Mouse (Mus musculus): ENCODE measurements around the gene Gm9944. TPM values are rescaled to one million over a fixed set of nuclear protein-coding genes. Genes with fewer than 3 reads are reported as not detected.

Gm9944 gene
- polyA plus RNA-seq (2015; fragmentation: Nextera tagmentation; extraction: Ambion mirVana) = not detected in 2 replicates

- no peaks in the 10 kb centered on the region for H3K4me1 ChIP-seq (ENCODE audit: control insufficient read depth, insufficient read depth, low read depth, low read length)
- no peak within 1 kb of the TSS for H3K4me3 ChIP-seq (ENCODE audit: low read length)
- H3K9me3 ChIP-seq (ENCODE audit: control insufficient read depth, low read length) = peaks cover 5% of the 10 kb centered on the region
- H3K36me3 ChIP-seq (ENCODE audit: control insufficient read depth, insufficient read depth, low read length) = no peaks in the 10 kb centered on the region
- H3K27me3 ChIP-seq (replicated peaks; ENCODE audit: control insufficient read depth, insufficient read depth, low read length) = no peaks in the 10 kb centered on the region
- no peak within 1 kb of the TSS for H3K4me2 ChIP-seq (ENCODE audit: low read length)
- no peak for ATAC-seq
- WGBS = 70% methylated on average over 2 of the region's 2 CpGs
- no peak within 1 kb of the TSS for H3K27ac ChIP-seq (ENCODE audit: low read depth, low read length)
- H3K9ac ChIP-seq (ENCODE audit: low read depth, low read length) = no peak within 1 kb of the TSS
These were observed at the start of gene Gm9944 for GRCm38 (mm10) chr4:144453217-144453616. TSS of gene Gm9944 (minus strand) at chr4:144453317.

GRCm38 (mm10) chr4:144493331-144493730, 40.2 kb upstream of the Gm9944 start:
- peaks cover 7% of the 10 kb centered on the region for H3K9me3 ChIP-seq (ENCODE audit: control insufficient read depth, low read length)
- no peaks in the 10 kb centered on the region for H3K36me3 ChIP-seq (ENCODE audit: control insufficient read depth, insufficient read depth, low read length)
- no peaks in the 10 kb centered on the region for H3K4me1 ChIP-seq (ENCODE audit: control insufficient read depth, insufficient read depth, low read depth, low read length)
- H3K27ac ChIP-seq (ENCODE audit: low read depth, low read length) = no peak overlapping the region
- no peak overlapping the region for H3K4me2 ChIP-seq (ENCODE audit: low read length)
- H3K27me3 ChIP-seq (replicated peaks; ENCODE audit: control insufficient read depth, insufficient read depth, low read length) = no peaks in the 10 kb centered on the region
- no peak overlapping the region for H3K9ac ChIP-seq (ENCODE audit: low read depth, low read length)
- ATAC-seq = no peak
- H3K4me3 ChIP-seq (ENCODE audit: low read length) = no peak overlapping the region

- Histone ChIP-seq H3K27me3 (replicated peaks; ENCODE audit: control insufficient read depth, insufficient read depth, low read length) (no peaks in the 10 kb centered on the region), H3K36me3 (ENCODE audit: control insufficient read depth, insufficient read depth, low read length) (no peaks in the 10 kb centered on the region), H3K9me3 (ENCODE audit: control insufficient read depth, low read length) (peaks cover 14% of the 10 kb centered on the region), H3K4me2 (ENCODE audit: low read length) (no peak overlapping the region), H3K4me3 (ENCODE audit: low read length) (no peak overlapping the region), H3K9ac (ENCODE audit: low read depth, low read length) (no peak overlapping the region), H3K27ac (ENCODE audit: low read depth, low read length) (no peak overlapping the region), H3K4me1 (ENCODE audit: control insufficient read depth, insufficient read depth, low read depth, low read length) (no peaks in the 10 kb centered on the region)
- no peak for ATAC-seq
- WGBS = 56% methylated on average over 1 of the region's 1 CpGs
These were observed 15.0 kb upstream of the Gm9944 start for GRCm38 (mm10) chr4:144468091-144468490.

- Histone ChIP-seq H3K36me3 (ENCODE audit: control insufficient read depth, insufficient read depth, low read length) (no peaks in the 10 kb centered on the region), H3K9ac (ENCODE audit: low read depth, low read length) (no peak overlapping the region), H3K9me3 (ENCODE audit: control insufficient read depth, low read length) (peaks cover 10% of the 10 kb centered on the region), H3K4me3 (ENCODE audit: low read length) (no peak overlapping the region), H3K27ac (ENCODE audit: low read depth, low read length) (no peak overlapping the region), H3K4me1 (ENCODE audit: control insufficient read depth, insufficient read depth, low read depth, low read length) (no peaks in the 10 kb centered on the region), H3K4me2 (ENCODE audit: low read length) (no peak overlapping the region), H3K27me3 (replicated peaks; ENCODE audit: control insufficient read depth, insufficient read depth, low read length) (no peaks in the 10 kb centered on the region)
- 82% methylated on average over 2 of the region's 2 CpGs for WGBS
- ATAC-seq = no peak
These were observed 12.1 kb upstream of the Gm9944 start for GRCm38 (mm10) chr4:144465206-144465605.

GRCm38 (mm10) chr4:144463656-144464055, 10.5 kb upstream of the Gm9944 start, which contains the start of gene Aadacl3:
TSS of gene Aadacl3 (minus strand) at chr4:144463756.
- no peak within 1 kb of the TSS for H3K9ac ChIP-seq (ENCODE audit: low read depth, low read length)
- no peaks in the 10 kb centered on the region for H3K4me1 ChIP-seq (ENCODE audit: control insufficient read depth, insufficient read depth, low read depth, low read length)
- H3K36me3 ChIP-seq (ENCODE audit: control insufficient read depth, insufficient read depth, low read length) = no peaks in the 10 kb centered on the region
- no peak for ATAC-seq
- no peak within 1 kb of the TSS for H3K27ac ChIP-seq (ENCODE audit: low read depth, low read length)
- H3K27me3 ChIP-seq (replicated peaks; ENCODE audit: control insufficient read depth, insufficient read depth, low read length) = no peaks in the 10 kb centered on the region
- no peak within 1 kb of the TSS for H3K4me2 ChIP-seq (ENCODE audit: low read length)
- WGBS = 74% methylated on average over 3 of the region's 3 CpGs
- H3K9me3 ChIP-seq (ENCODE audit: control insufficient read depth, low read length) = peaks cover 11% of the 10 kb centered on the region
- H3K4me3 ChIP-seq (ENCODE audit: low read length) = no peak within 1 kb of the TSS

- 88% methylated on average over 2 of the region's 2 CpGs for WGBS
- Histone ChIP-seq H3K4me1 (ENCODE audit: control insufficient read depth, insufficient read depth, low read depth, low read length) (no peaks in the 10 kb centered on the region), H3K36me3 (ENCODE audit: control insufficient read depth, insufficient read depth, low read length) (no peaks in the 10 kb centered on the region), H3K9ac (ENCODE audit: low read depth, low read length) (no peak overlapping the region), H3K4me2 (ENCODE audit: low read length) (no peak overlapping the region), H3K9me3 (ENCODE audit: control insufficient read depth, low read length) (no peaks in the 10 kb centered on the region; the same call in none of the 2 replicates), H3K27ac (ENCODE audit: low read depth, low read length) (no peak overlapping the region), H3K4me3 (ENCODE audit: low read length) (no peak overlapping the region), H3K27me3 (replicated peaks; ENCODE audit: control insufficient read depth, insufficient read depth, low read length) (no peaks in the 10 kb centered on the region)
- ATAC-seq = no peak
These were observed 4.6 kb downstream of the Gm9944 start for GRCm38 (mm10) chr4:144448546-144448945.

GRCm38 (mm10) chr4:144441582-144441981, 11.5 kb downstream of the Gm9944 start:
- no peak overlapping the region for H3K27ac ChIP-seq (ENCODE audit: low read depth, low read length)
- no peak overlapping the region for H3K4me2 ChIP-seq (ENCODE audit: low read length)
- no peaks in the 10 kb centered on the region for H3K36me3 ChIP-seq (ENCODE audit: control insufficient read depth, insufficient read depth, low read length)
- no peaks in the 10 kb centered on the region for H3K4me1 ChIP-seq (ENCODE audit: control insufficient read depth, insufficient read depth, low read depth, low read length)
- 80% methylated on average over 1 of the region's 1 CpGs for WGBS
- H3K27me3 ChIP-seq (replicated peaks; ENCODE audit: control insufficient read depth, insufficient read depth, low read length) = no peaks in the 10 kb centered on the region
- peaks cover 12% of the 10 kb centered on the region for H3K9me3 ChIP-seq (ENCODE audit: control insufficient read depth, low read length)
- no peak overlapping the region for H3K4me3 ChIP-seq (ENCODE audit: low read length)
- no peak for ATAC-seq
- no peak overlapping the region for H3K9ac ChIP-seq (ENCODE audit: low read depth, low read length)

- no peaks in the 10 kb centered on the region for H3K4me1 ChIP-seq (ENCODE audit: control insufficient read depth, insufficient read depth, low read depth, low read length)
- no peaks in the 10 kb centered on the region for H3K27me3 ChIP-seq (replicated peaks; ENCODE audit: control insufficient read depth, insufficient read depth, low read length)
- no peak for ATAC-seq
- H3K9ac ChIP-seq (ENCODE audit: low read depth, low read length) = no peak overlapping the region
- H3K4me2 ChIP-seq (ENCODE audit: low read length) = no peak overlapping the region
- peaks cover 12% of the 10 kb centered on the region for H3K9me3 ChIP-seq (ENCODE audit: control insufficient read depth, low read length)
- H3K27ac ChIP-seq (ENCODE audit: low read depth, low read length) = no peak overlapping the region
- no peaks in the 10 kb centered on the region for H3K36me3 ChIP-seq (ENCODE audit: control insufficient read depth, insufficient read depth, low read length)
- 95% methylated on average over 4 of the region's 4 CpGs for WGBS
- H3K4me3 ChIP-seq (ENCODE audit: low read length) = no peak overlapping the region
These were observed 12.0 kb downstream of the Gm9944 start for GRCm38 (mm10) chr4:144441095-144441494.

GRCm38 (mm10) chr4:144438672-144439071, 14.4 kb downstream of the Gm9944 start, which contains the start of gene 1700012P22Rik:
TSS of gene 1700012P22Rik (minus strand) at chr4:144438772.
- Histone ChIP-seq H3K9me3 (ENCODE audit: control insufficient read depth, low read length) (peaks cover 15% of the 10 kb centered on the region), H3K27ac (ENCODE audit: low read depth, low read length) (no peak within 1 kb of the TSS), H3K4me2 (ENCODE audit: low read length) (no peak within 1 kb of the TSS), H3K4me1 (ENCODE audit: control insufficient read depth, insufficient read depth, low read depth, low read length) (no peaks in the 10 kb centered on the region), H3K36me3 (ENCODE audit: control insufficient read depth, insufficient read depth, low read length) (no peaks in the 10 kb centered on the region), H3K27me3 (replicated peaks; ENCODE audit: control insufficient read depth, insufficient read depth, low read length) (no peaks in the 10 kb centered on the region), H3K9ac (ENCODE audit: low read depth, low read length) (no peak within 1 kb of the TSS), H3K4me3 (ENCODE audit: low read length) (no peak within 1 kb of the TSS)
- no peak for ATAC-seq

- no peak overlapping the region for H3K4me2 ChIP-seq (ENCODE audit: low read length)
- H3K4me3 ChIP-seq (ENCODE audit: low read length) = no peak overlapping the region
- no peaks in the 10 kb centered on the region for H3K36me3 ChIP-seq (ENCODE audit: control insufficient read depth, insufficient read depth, low read length)
- WGBS = 91% methylated on average over 5 of the region's 5 CpGs
- H3K27me3 ChIP-seq (replicated peaks; ENCODE audit: control insufficient read depth, insufficient read depth, low read length) = no peaks in the 10 kb centered on the region
- H3K4me1 ChIP-seq (ENCODE audit: control insufficient read depth, insufficient read depth, low read depth, low read length) = no peaks in the 10 kb centered on the region
- ATAC-seq = no peak
- H3K27ac ChIP-seq (ENCODE audit: low read depth, low read length) = no peak overlapping the region
- peaks cover 7% of the 10 kb centered on the region; the same call in 1 of the 2 replicates for H3K9me3 ChIP-seq (ENCODE audit: control insufficient read depth, low read length)
- H3K9ac ChIP-seq (ENCODE audit: low read depth, low read length) = no peak overlapping the region
These were observed 19.9 kb downstream of the Gm9944 start for GRCm38 (mm10) chr4:144433216-144433615.
